11 mouse cellular contexts compared by ENCODE assay signal in the genomic region with DNA sequence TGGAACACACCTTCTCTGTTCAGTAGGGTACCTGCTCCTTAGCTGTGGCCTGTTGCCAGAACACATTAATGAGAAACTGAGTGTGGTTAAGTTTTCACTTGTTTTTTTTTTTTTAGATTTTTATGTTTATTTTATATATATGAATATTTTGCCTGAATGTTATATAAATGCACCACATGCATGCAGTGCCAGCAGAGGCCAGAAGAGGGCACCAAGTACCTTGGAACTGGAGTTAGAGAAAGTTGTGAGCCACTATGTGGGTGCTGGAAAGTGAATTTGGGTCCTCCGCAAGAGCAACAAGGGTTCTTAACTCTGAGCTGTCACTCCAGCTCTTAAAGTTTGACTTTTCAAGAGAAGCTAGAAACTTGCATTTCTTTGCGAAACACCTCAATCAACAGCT. TPM values are rescaled to one million over a fixed set of nuclear protein-coding genes. Genes with fewer than 3 reads are reported as not detected.
A peak's percentile ranks its signal among the peaks of the same experiment; 100 is the strongest.
DNase-seq lines count a peak whose midpoint lies in the region; ATAC-seq lines count a peak whose summit lies in the region.
"Had no signal": no experiment of that assay in that cellular context is flagged by ENCODE, and none has a peak within 500 bp of the region (broad histone marks: within the 10 kb centered on the region; RNA-seq: fewer than 3 reads in every experiment).

No protein-coding gene starts in this region.

- no peak overlapping the region for H3K27ac ChIP-seq in liver, embryonic 12.5 days

- H3K27me3 ChIP-seq in liver, embryonic 12.5 days (replicated peaks) = no peaks in the 10 kb centered on the region

- no peak overlapping the region for H3K4me3 ChIP-seq in liver, embryonic 12.5 days

- H3K36me3 ChIP-seq in liver, embryonic 12.5 days = no peaks in the 10 kb centered on the region

- no peaks in the 10 kb centered on the region for H3K9me3 ChIP-seq in liver, embryonic 12.5 days (replicated peaks)

- H3K4me2 ChIP-seq in liver, embryonic 12.5 days = no peak overlapping the region

- peak; percentile 13 to 70 for DNase-seq in adrenal gland, adult (ENCODE audit: inconsistent age in 2 of 2, low spot score in 1 of 2)
- no peak for DNase-seq in adrenal gland, adult 8-10 months
- DNase-seq in liver = peak; percentile 36
- DNase-seq in cerebellum, adult 8-10 months = peak; percentile 36
- DNase-seq in kidney, postnatal 14 days = peak; percentile 12
- peak; percentile 1 for DNase-seq in ovary, postnatal 14 days (ENCODE audit: low spot score)

- 79% methylated on average over 2 of the region's 2 CpGs for WGBS in liver, embryonic 12.5 days (ENCODE audit: insufficient replicate concordance)

- ATAC-seq in liver, embryonic 12.5 days = no peak
- ATAC-seq in granulocyte monocyte progenitor cell, adult 5-6 weeks (replicated peaks; ENCODE audit: poor library complexity, severe bottlenecking) = no peak

- H3K9ac ChIP-seq in liver, embryonic 12.5 days = no peak overlapping the region

- H3K4me1 ChIP-seq in liver, embryonic 12.5 days = no peaks in the 10 kb centered on the region

RNA-seq across cellular contexts. Expression of a gene that starts 20.9 kb away (rescaled TPM):
- total RNA-seq in adrenal gland, adult 8-10 months (2022) = 10 to 100 TPM; 15.3 to 17.2 (median 16.2) TPM
- polyA plus RNA-seq in liver, embryonic 12.5 days (2016; fragmentation: Nextera tagmentation; extraction: Ambion mirVana) = 5.5 and 5.6 TPM in 2 replicates
- total RNA-seq in granulocyte monocyte progenitor cell, adult 5-6 weeks (2014; fragmentation: Nextera tagmentation) = 5.3 and 8.3 TPM in 2 replicates
- total RNA-seq in granulocyte monocyte progenitor cell, adult 5-6 weeks (2017) = 8.0 and 8.5 TPM in 2 replicates

RNA-seq across cellular contexts. Expression of a gene that starts 30.2 kb away (rescaled TPM):
- under 1 TPM in 1 of 4 experiments, not detected in 3; 0.31 TPM for total RNA-seq in adrenal gland, adult 8-10 months (2022)
- polyA plus RNA-seq in liver, embryonic 12.5 days (2016; fragmentation: Nextera tagmentation; extraction: Ambion mirVana) = not detected in 2 replicates
- not detected in 2 replicates for total RNA-seq in granulocyte monocyte progenitor cell, adult 5-6 weeks (2014; fragmentation: Nextera tagmentation)
- not detected in 2 replicates for total RNA-seq in granulocyte monocyte progenitor cell, adult 5-6 weeks (2017)
- polyA plus RNA-seq: C2C12; liver, embryonic 16.5 days; stomach, embryonic 14.5 days had no signal

RNA-seq across cellular contexts. Expression of a gene that starts 49.8 kb away (rescaled TPM):
- total RNA-seq in adrenal gland, adult 8-10 months (2022) = 10 to 100 TPM in 3 of 4 experiments, 1 to 10 TPM in 1; 9.8 to 17.7 (median 13.4) TPM
- 5.5 and 7.2 TPM in 2 replicates for polyA plus RNA-seq in liver, embryonic 12.5 days (2016; fragmentation: Nextera tagmentation; extraction: Ambion mirVana)
- total RNA-seq in granulocyte monocyte progenitor cell, adult 5-6 weeks (2014; fragmentation: Nextera tagmentation) = 46.8 and 49.0 TPM in 2 replicates
- 27.5 and 42.4 TPM in 2 replicates for total RNA-seq in granulocyte monocyte progenitor cell, adult 5-6 weeks (2017)

RNA-seq across cellular contexts. Expression of a gene that starts 50.7 kb away (rescaled TPM):
- 1 to 10 TPM; 2.0 to 3.7 (median 3.5) TPM for total RNA-seq in adrenal gland, adult 8-10 months (2022)
- 16.7 and 18.2 TPM in 2 replicates for polyA plus RNA-seq in liver, embryonic 12.5 days (2016; fragmentation: Nextera tagmentation; extraction: Ambion mirVana)
- 15.6 and 17.7 TPM in 2 replicates for total RNA-seq in granulocyte monocyte progenitor cell, adult 5-6 weeks (2014; fragmentation: Nextera tagmentation)
- total RNA-seq in granulocyte monocyte progenitor cell, adult 5-6 weeks (2017) = 21.2 and 23.7 TPM in 2 replicates
